In the genomic region with DNA sequence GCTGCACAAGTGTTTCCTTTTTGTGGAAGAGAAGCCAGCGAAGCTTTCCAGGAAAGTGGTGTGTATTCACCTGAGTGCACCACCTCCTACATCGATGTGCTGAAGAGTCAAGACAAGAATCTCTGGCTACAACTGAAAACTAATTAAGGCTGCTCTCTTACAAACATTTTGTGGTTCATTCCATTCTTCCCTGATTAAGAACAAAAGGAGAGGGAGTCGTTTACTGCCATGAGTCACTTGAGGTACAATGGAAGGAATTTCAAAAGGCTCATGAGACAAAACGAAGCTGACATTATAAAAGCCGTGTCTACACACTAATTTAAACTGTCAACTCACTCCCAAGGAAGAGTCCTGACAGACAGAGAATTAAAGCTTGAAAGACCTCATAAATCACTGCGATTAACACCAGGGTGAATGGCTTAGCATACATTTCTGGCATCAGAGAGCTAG, we compare ENCODE assay signal across 22 mouse cellular contexts.
A peak's percentile ranks its signal among the peaks of the same experiment; 100 is the strongest.
DNase-seq lines count a peak whose midpoint lies in the region; ATAC-seq and TF ChIP-seq lines count a peak whose summit lies in the region.
"Had no signal": no experiment of that assay in that cellular context is flagged by ENCODE, and none has a peak within 500 bp of the region (broad histone marks: within the 10 kb centered on the region; RNA-seq: fewer than 3 reads in every experiment).

No protein-coding gene starts in this region.

- no peak overlapping the region for H3K27ac ChIP-seq in hindbrain, embryonic 11.5 days (ENCODE audit: low read depth, low read length)
- no peak overlapping the region for H3K27ac ChIP-seq in hindbrain, embryonic 14.5 days
- peak overlapping the region; percentile 45 for H3K27ac ChIP-seq in embryonic facial prominence, embryonic 15.5 days (replicated peaks)
- no peak overlapping the region for H3K27ac ChIP-seq in kidney, embryonic 15.5 days
- H3K27ac ChIP-seq: stomach, embryonic 15.5 days had no signal

- H3K4me2 ChIP-seq in hindbrain, embryonic 11.5 days (replicated peaks; ENCODE audit: low read depth, low read length): no peak overlapping the region
- H3K4me2 ChIP-seq in hindbrain, embryonic 14.5 days (replicated peaks): no peak overlapping the region
- no peak overlapping the region for H3K4me2 ChIP-seq in embryonic facial prominence, embryonic 15.5 days (replicated peaks)
- no peak overlapping the region for H3K4me2 ChIP-seq in kidney, embryonic 15.5 days
- H3K4me2 ChIP-seq: stomach, embryonic 15.5 days had no signal

- no peak overlapping the region for H3K9ac ChIP-seq in hindbrain, embryonic 11.5 days (ENCODE audit: low read depth, low read length)
- no peak overlapping the region for H3K9ac ChIP-seq in hindbrain, embryonic 14.5 days
- no peak overlapping the region for H3K9ac ChIP-seq in embryonic facial prominence, embryonic 15.5 days
- H3K9ac ChIP-seq in kidney, embryonic 15.5 days: no peak overlapping the region
- H3K9ac ChIP-seq: stomach, embryonic 15.5 days had no signal

- no peak for TF ChIP-seq POLR2A in brain, embryonic 14.5 days (IDR thresholded peaks at IDR 0.05; ENCODE audit: borderline replicate concordance, extremely low read depth, insufficient read depth, insufficient read length, poor library complexity, severe bottlenecking)

- 0 out of 2 replicates have a peak, but pooled peaks cover 2% of the 10 kb centered on the region for H3K4me1 ChIP-seq in hindbrain, embryonic 11.5 days (replicated peaks; ENCODE audit: control insufficient read depth, insufficient read depth, low read length)
- H3K4me1 ChIP-seq in hindbrain, embryonic 14.5 days (replicated peaks; ENCODE audit: control insufficient read depth, insufficient read depth, low read length): no peaks in the 10 kb centered on the region
- H3K4me1 ChIP-seq in embryonic facial prominence, embryonic 15.5 days: peaks cover 29% of the 10 kb centered on the region
- no peaks in the 10 kb centered on the region for H3K4me1 ChIP-seq in kidney, embryonic 15.5 days
- H3K4me1 ChIP-seq: stomach, embryonic 15.5 days had no signal

- intact Hi-C loops in left cerebral cortex, postnatal 4 days (cut with DNase I): no loop called here

- H3K36me3 ChIP-seq in hindbrain, embryonic 11.5 days (ENCODE audit: control insufficient read depth, insufficient read depth, low read length): no peaks in the 10 kb centered on the region
- H3K36me3 ChIP-seq in hindbrain, embryonic 14.5 days (replicated peaks; ENCODE audit: control insufficient read depth, insufficient read depth): no peaks in the 10 kb centered on the region
- no peaks in the 10 kb centered on the region for H3K36me3 ChIP-seq in embryonic facial prominence, embryonic 15.5 days
- H3K36me3 ChIP-seq in kidney, embryonic 15.5 days: no peaks in the 10 kb centered on the region
- H3K36me3 ChIP-seq: stomach, embryonic 15.5 days had no signal

- H3K27me3 ChIP-seq in hindbrain, embryonic 11.5 days (ENCODE audit: control insufficient read depth, insufficient read depth, low read length): no peaks in the 10 kb centered on the region
- no peaks in the 10 kb centered on the region for H3K27me3 ChIP-seq in hindbrain, embryonic 14.5 days (ENCODE audit: control insufficient read depth, insufficient read depth, low read length)
- no peaks in the 10 kb centered on the region for H3K27me3 ChIP-seq in Patski
- H3K27me3 ChIP-seq in embryonic facial prominence, embryonic 15.5 days: no peaks in the 10 kb centered on the region
- no peaks in the 10 kb centered on the region for H3K27me3 ChIP-seq in kidney, embryonic 15.5 days
- H3K27me3 ChIP-seq: stomach, embryonic 15.5 days had no signal

- peak; percentile 9 for DNase-seq in hindbrain, embryonic 11.5 days (ENCODE audit: low spot score)
- no peak for DNase-seq in hindbrain, embryonic 14.5 days (ENCODE audit: low spot score)
- DNase-seq in Patski (ENCODE audit: low read depth, low spot score): peak; percentile 80
- DNase-seq in brain, embryonic 14.5 days (ENCODE audit: low read depth): peak; percentile 64
- DNase-seq in left cerebral cortex, postnatal 4 days: no peak
- no peak for DNase-seq in urinary bladder, adult 2 months (ENCODE audit: low spot score)
- DNase-seq: adrenal gland, postnatal 10 days; cerebellum, adult 11 months; cerebellum, postnatal 10 days; gastrocnemius, postnatal 10 days; heart, adult 11 months; heart, postnatal 36 days; liver; lung, postnatal 14 days; right cerebral cortex, postnatal 25 days; thymus, adult 18-20 months had no signal

- 30% methylated on average over 6 of the region's 6 CpGs for WGBS in hindbrain, embryonic 11.5 days
- WGBS in hindbrain, embryonic 14.5 days: 17% methylated on average over 6 of the region's 6 CpGs
- 29% methylated on average over 6 of the region's 6 CpGs for WGBS in embryonic facial prominence, embryonic 15.5 days
- 25% methylated on average over 6 of the region's 6 CpGs for WGBS in kidney, embryonic 15.5 days

- no peak overlapping the region for H3K4me3 ChIP-seq in hindbrain, embryonic 11.5 days (ENCODE audit: low read depth, low read length)
- H3K4me3 ChIP-seq in hindbrain, embryonic 14.5 days (replicated peaks; ENCODE audit: low read length): no peak overlapping the region
- no peak overlapping the region for H3K4me3 ChIP-seq in embryonic facial prominence, embryonic 15.5 days (replicated peaks)
- no peak overlapping the region for H3K4me3 ChIP-seq in kidney, embryonic 15.5 days (replicated peaks)
- H3K4me3 ChIP-seq: stomach, embryonic 15.5 days had no signal

- no peak for ATAC-seq in hindbrain, embryonic 11.5 days (ENCODE audit: low FRiP score)
- no peak for ATAC-seq in hindbrain, embryonic 14.5 days (ENCODE audit: low FRiP score)
- ATAC-seq in Patski: peak; percentile 44
- no peak for ATAC-seq in embryonic facial prominence, embryonic 15.5 days (ENCODE audit: insufficient number of reproducible peaks, low FRiP score, low TSS enrichment, low read depth)
- ATAC-seq in kidney, embryonic 15.5 days (replicated peaks; ENCODE audit: low FRiP score): no peak
- ATAC-seq: activated CD4-positive, CD25-positive, alpha-beta regulatory T cell, adult 4 months; hindbrain, embryonic 16.5 days; intestine, postnatal 0 days had no signal

- no peak for TF ChIP-seq CTCF in Patski (IDR thresholded peaks at IDR 0.05)
- no peak for TF ChIP-seq CTCF in brain, embryonic 14.5 days (IDR thresholded peaks at IDR 0.05; ENCODE audit: borderline replicate concordance, extremely low read depth, insufficient read depth, insufficient read length)

- CTCF ChIA-PET in Patski (lab: Charles Lee): interaction anchor here (1.3 kb wide), 1 partner anchor 24 kb away, joined by 3 read pairs; no protein-coding TSS in a partner anchor

- POLR2A ChIA-PET in Patski (lab: Charles Lee): interaction anchor here (0.6 kb wide), 1 partner anchor 854 kb away, joined by 6 read pairs; no protein-coding TSS in a partner anchor

- H3K9me3 ChIP-seq in hindbrain, embryonic 11.5 days (ENCODE audit: control insufficient read depth, low read length): no peaks in the 10 kb centered on the region
- no peaks in the 10 kb centered on the region for H3K9me3 ChIP-seq in hindbrain, embryonic 14.5 days (ENCODE audit: control insufficient read depth, low read length)
- H3K9me3 ChIP-seq in embryonic facial prominence, embryonic 15.5 days (replicated peaks): no peaks in the 10 kb centered on the region
- H3K9me3 ChIP-seq in kidney, embryonic 15.5 days (replicated peaks): no peaks in the 10 kb centered on the region
- H3K9me3 ChIP-seq: stomach, embryonic 15.5 days had no signal

- in situ Hi-C loops in Patski (cut with MboI; ENCODE audit: low pct_unique_long_range_greater_than_20kb): loop anchor here (10.0 kb wide), 1 partner anchor 178 kb away; no protein-coding TSS in a partner anchor

Comparison
In these comparisons a context has a peak if more than half of its experiments do, and no peak if none do; other contexts are left out.
1. DNase-seq: peak in hindbrain, embryonic 11.5 days (single experiment), Patski (single experiment) and brain, embryonic 14.5 days (single experiment); none in hindbrain, embryonic 14.5 days (single experiment), left cerebral cortex, postnatal 4 days (single experiment) and urinary bladder, adult 2 months (single experiment).